Mouse (Mus musculus) testis, adult 2 months (tissue): ENCODE results near the gene Irgc1. TPM values are rescaled to one million over a fixed set of nuclear protein-coding genes. Genes with fewer than 3 reads are reported as not detected.

ENCODE experiments used
- H3K27ac ChIP-seq: fragments of 200-500 bp; 2 replicates; pipeline ENCODE4 v1.5.1; 2012; ENCODE audit warnings: low read depth, low read length; ENCODE audit not compliant: control insufficient read depth, insufficient read depth
- H3K27me3 ChIP-seq: fragments of 200-500 bp; 2 replicates; pipeline ENCODE4 v1.6.1; 2012; ENCODE audit warnings: mild to moderate bottlenecking, low read length, moderate library complexity; ENCODE audit not compliant: control insufficient read depth, insufficient read depth
- H3K36me3 ChIP-seq: fragments of 200-500 bp; 2 replicates; pipeline ENCODE4 v1.6.1; 2012; ENCODE audit warnings: mild to moderate bottlenecking, low read length; ENCODE audit not compliant: control insufficient read depth, insufficient read depth
- H3K4me1 ChIP-seq: fragments of 200-500 bp; 2 replicates; pipeline ENCODE4 v1.6.1; 2012; ENCODE audit warnings: low read length; ENCODE audit not compliant: control insufficient read depth, insufficient read depth
- H3K4me3 ChIP-seq: fragments of 200-500 bp; 2 replicates; pipeline ENCODE4 v1.5.1; 2012; ENCODE audit warnings: low read depth, mild to moderate bottlenecking, low read length, moderate library complexity, mixed read lengths; ENCODE audit not compliant: control insufficient read depth
- CTCF ChIP-seq: fragments of 200-500 bp; IDR thresholded peaks from 2 replicates; pipeline ENCODE4 v1.5.1; 2012; ENCODE audit warnings: low read depth, mild to moderate bottlenecking, inconsistent platforms, low read length, moderate library complexity; ENCODE audit not compliant: control insufficient read depth, insufficient read depth, insufficient replicate concordance
- POLR2A ChIP-seq: fragments of 200-500 bp; IDR thresholded peaks from 2 replicates; pipeline ENCODE4 v1.6.1; 2012; ENCODE audit warnings: low read depth, mild to moderate bottlenecking, inconsistent platforms, low read length, moderate library complexity; ENCODE audit not compliant: control insufficient read depth
- polyA plus RNA-seq: library from polyadenylated mRNA; depleted of rRNA; stranded (reverse); fragments of >200 nt; gene quantifications from 2 replicates; pipeline ENCODE4 v1.2.3, GENCODE M21; 2012

Gene Irgc1
- polyA plus RNA-seq, 1 experiment: 1,510 TPM

- peaks cover 7% of the 10 kb centered on the region for H3K4me1 ChIP-seq
Measured at GRCm38 (mm10) chr7:24396832-24397231, 55.3 kb downstream of the Irgc1 start.

GRCm38 (mm10) chr7:24394475-24395161 is 57.5 kb downstream of the Irgc1 start:
- Histone ChIP-seq H3K36me3 (no peaks in the 10 kb centered on the region), H3K27me3 (no peaks in the 10 kb centered on the region), H3K4me3 (no peak overlapping the region), H3K4me1 (peaks cover 8% of the 10 kb centered on the region), H3K27ac (no peak overlapping the region)
- TF ChIP-seq POLR2A: no peak
- TF ChIP-seq CTCF: no peak

More at GRCm38 (mm10) chr7:24396832-24397231, 55.3 kb downstream of the Irgc1 start:
- Histone ChIP-seq H3K27me3 (no peaks in the 10 kb centered on the region), H3K27ac (no peak overlapping the region), H3K36me3 (no peaks in the 10 kb centered on the region; the same call in 1 of the 2 replicates), H3K4me3 (no peak overlapping the region)
- TF ChIP-seq CTCF (no peak), POLR2A (no peak)

DNA sequence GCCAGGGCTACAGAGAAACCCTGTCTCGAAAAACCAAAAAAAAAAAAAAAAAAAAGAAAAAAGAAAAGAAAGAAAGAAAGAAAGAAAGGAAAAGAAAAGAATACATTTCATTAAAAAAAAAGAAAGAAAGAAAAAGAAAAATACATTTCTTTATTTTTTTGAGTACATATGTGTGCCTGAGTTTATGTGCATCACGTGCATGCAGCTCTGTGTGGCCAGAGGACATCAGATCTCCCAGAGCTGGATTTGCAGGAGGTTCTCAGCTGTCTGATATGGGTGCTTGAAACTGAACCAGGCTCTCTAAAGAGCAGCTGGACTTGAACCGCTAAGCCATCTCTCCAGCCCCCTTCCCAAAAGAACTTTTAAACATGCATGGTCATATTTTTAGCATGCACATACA is 58.0 kb downstream of the Irgc1 start:
- no peak overlapping the region for H3K4me3 ChIP-seq
- no peaks in the 10 kb centered on the region for H3K27me3 ChIP-seq
- H3K27ac ChIP-seq: no peak overlapping the region
- no peaks in the 10 kb centered on the region for H3K36me3 ChIP-seq
- no peak for TF ChIP-seq CTCF
- TF ChIP-seq POLR2A: no peak
- peaks cover 8% of the 10 kb centered on the region for H3K4me1 ChIP-seq

GRCm38 (mm10) chr7:24391687-24392086 is 60.4 kb downstream of the Irgc1 start:
- Histone ChIP-seq H3K36me3 (no peaks in the 10 kb centered on the region), H3K27me3 (no peaks in the 10 kb centered on the region), H3K4me1 (peaks cover 7% of the 10 kb centered on the region), H3K27ac (no peak overlapping the region), H3K4me3 (no peak overlapping the region)
- TF ChIP-seq CTCF (no peak), POLR2A (no peak)

- TF ChIP-seq POLR2A (no peak), CTCF (no peak)
- no peaks in the 10 kb centered on the region for H3K36me3 ChIP-seq
- no peak overlapping the region for H3K4me3 ChIP-seq
- no peak overlapping the region for H3K27ac ChIP-seq
- H3K27me3 ChIP-seq: no peaks in the 10 kb centered on the region
- H3K4me1 ChIP-seq: peaks cover 7% of the 10 kb centered on the region
Measured at GRCm38 (mm10) chr7:24391077-24391476, 61.0 kb downstream of the Irgc1 start.

DNA sequence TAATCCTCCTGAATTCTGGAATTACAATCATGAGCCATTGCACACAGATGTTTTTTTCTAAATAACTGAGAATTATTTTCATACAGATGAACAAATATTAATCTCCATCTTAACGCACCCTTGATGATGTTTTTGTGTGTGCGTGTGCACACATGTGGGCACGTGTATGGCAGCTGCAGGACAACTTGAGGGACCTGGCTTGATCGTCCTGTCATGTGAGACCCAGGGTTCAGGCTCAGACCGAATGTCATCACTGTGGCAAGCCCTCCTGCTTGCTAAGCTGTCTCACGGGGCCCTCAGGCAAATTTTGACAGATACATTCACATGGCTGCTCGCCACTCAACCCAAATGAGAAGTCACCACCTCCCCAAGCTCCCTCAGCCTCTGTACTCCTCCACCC is 61.6 kb downstream of the Irgc1 start:
- no peaks in the 10 kb centered on the region for H3K36me3 ChIP-seq
- no peaks in the 10 kb centered on the region for H3K27me3 ChIP-seq
- peaks cover 7% of the 10 kb centered on the region for H3K4me1 ChIP-seq
- no peak overlapping the region for H3K4me3 ChIP-seq
- TF ChIP-seq CTCF (no peak), POLR2A (no peak)
- no peak overlapping the region for H3K27ac ChIP-seq

- Histone ChIP-seq H3K27ac (no peak overlapping the region), H3K4me3 (no peak overlapping the region), H3K4me1 (peaks cover 9% of the 10 kb centered on the region), H3K27me3 (no peaks in the 10 kb centered on the region), H3K36me3 (no peaks in the 10 kb centered on the region)
- no peak for TF ChIP-seq POLR2A
- TF ChIP-seq CTCF: no peak
Measured at GRCm38 (mm10) chr7:24389516-24390187, 62.4 kb downstream of the Irgc1 start.
